Mouse (Mus musculus) liver, postnatal 0 days (tissue): ENCODE data around the gene Trmt44.

Experiments used
- CTCF ChIP-seq: sonication (generic); IDR thresholded peaks from 2 replicates; pipeline ENCODE4 v1.5.1; 2016; ENCODE audit warnings: antibody characterized with exemption, low read depth
- EP300 ChIP-seq: IDR thresholded peaks from 2 replicates; pipeline ENCODE4 v1.6.1; 2016; ENCODE audit warnings: antibody characterized with exemption, low read depth, mild to moderate bottlenecking

- TF ChIP-seq CTCF (no peak), EP300 (no peak)
Measured at GRCm38 (mm10) chr5:35552838-35553539, 21.9 kb downstream of the Trmt44 start.
